Mouse (Mus musculus) spleen, adult 12 weeks (tissue): ENCODE data around the gene Draxin.

ENCODE experiments used
- DNase-seq: peaks from one replicate; pipeline ENCODE4 v3.0.0; 2022; ENCODE audit warnings: low spot score

Draxin gene

DNA sequence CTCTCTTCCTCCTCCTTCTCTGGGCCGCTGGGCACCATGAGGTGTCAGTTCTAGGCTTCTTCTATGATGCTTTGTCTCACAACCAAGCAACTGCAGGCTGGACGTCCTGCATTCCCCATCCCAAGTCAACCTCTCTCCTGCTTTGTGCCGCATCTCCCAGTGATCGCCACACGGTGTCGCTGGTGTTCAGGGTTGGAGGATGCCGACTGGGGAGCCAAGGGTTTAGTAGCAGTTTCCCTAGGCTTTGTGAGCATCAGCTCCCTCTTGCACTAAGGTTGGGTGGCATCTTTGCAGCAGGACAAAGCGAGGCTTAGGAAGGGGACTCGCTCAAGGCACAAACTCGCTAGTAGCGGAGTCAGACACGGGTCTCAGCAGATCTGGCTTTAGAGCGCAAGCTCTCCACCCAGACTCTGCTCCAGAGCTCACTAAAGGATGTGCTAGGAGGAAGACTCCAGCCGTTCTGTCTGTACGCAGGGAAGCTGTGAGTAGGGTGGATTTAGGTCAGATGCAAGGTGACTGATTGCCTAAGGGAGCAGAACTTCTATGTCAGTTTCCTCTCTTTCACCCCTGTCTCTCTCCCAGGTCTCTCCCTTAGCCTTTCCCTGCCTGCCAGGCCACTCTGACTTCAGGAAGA lies 15.6 kb downstream of the Draxin start:
- peak; percentile 59 for DNase-seq

DNA sequence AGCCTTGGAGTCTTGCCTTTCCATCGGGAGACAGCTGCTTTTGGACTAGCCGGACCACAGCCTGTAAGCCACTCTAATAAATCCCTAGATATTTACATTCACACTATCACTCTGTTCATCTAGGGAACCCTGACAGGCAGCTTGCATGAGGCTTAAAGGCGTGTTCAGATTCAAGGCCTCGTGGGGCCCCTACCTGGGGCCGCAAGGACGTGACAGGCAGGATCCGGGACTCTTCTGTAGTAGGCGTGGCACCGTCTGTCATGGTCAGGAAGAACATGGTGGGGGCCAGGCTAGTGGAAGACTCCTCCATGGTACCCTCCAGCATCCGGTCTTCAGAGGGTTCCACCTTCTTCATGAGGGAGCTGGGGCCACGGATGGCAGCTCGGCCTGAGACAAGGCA lies 18.0 kb downstream of the Draxin start:
- no peak for DNase-seq

GRCm38 (mm10) chr4:148109215-148109614 lies 21.3 kb downstream of the Draxin start:
- DNase-seq: no peak

DNA sequence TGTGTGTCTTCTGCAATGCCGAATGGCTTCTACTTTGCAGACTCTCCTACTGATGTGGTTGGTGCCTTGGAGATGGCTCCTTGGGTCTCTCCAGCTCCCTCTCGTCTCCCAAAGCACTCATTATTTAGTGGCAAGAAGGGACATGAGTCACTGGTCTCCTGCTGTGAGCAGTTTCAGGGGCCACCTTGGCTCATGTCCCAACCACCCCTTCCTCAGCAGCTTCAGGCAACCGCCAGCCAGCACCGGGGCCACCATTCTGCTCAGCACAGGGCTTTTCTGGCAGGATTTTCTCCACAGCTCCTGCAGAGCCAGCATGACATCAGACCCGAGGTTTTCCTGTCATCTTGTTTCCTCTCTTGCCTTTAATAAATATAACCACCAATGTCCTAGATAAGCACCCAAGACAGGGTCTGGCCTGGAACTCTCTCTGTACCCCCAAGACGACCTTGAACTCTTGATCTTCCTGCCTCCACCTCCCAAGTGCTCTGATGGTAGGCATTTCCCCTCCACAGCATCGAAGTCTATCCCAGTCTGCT lies 21.9 kb downstream of the Draxin start:
- DNase-seq: no peak

DNA sequence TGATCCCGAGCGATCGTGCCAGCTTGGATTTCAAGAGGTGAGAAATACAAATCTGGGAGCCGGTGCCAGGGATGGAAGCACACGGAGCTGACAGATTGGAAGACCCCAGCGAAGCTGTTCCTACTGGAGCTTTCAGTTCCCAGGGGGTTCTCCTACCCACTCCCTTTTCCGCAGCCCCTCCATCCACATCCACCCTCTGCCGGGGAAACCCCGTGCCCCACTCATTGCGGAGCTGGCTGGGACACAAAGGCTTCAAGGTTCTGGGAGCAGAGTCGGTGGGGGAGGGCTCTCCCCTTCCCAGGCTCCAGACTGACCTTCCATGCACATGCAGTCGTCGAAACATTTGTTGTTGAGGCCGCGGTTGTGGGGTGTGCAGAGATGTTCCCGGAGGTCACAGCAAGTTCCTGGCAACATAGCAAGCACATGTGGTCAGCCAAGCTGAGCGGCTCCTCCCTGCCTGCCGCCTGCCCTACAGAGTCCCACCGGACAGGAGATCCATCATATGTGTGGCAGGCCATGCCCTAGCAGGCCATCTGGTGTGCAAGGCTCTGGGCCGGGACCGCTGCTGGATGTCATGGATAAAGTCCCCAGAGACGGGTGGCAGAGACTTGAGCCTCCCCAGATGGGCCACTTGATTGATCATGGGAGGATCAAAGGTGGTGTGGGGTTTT lies 22.7 kb downstream of the Draxin start:
- DNase-seq: no peak

- no peak for DNase-seq
Observed at GRCm38 (mm10) chr4:148104146-148104545, 26.4 kb downstream of the Draxin start.

DNA sequence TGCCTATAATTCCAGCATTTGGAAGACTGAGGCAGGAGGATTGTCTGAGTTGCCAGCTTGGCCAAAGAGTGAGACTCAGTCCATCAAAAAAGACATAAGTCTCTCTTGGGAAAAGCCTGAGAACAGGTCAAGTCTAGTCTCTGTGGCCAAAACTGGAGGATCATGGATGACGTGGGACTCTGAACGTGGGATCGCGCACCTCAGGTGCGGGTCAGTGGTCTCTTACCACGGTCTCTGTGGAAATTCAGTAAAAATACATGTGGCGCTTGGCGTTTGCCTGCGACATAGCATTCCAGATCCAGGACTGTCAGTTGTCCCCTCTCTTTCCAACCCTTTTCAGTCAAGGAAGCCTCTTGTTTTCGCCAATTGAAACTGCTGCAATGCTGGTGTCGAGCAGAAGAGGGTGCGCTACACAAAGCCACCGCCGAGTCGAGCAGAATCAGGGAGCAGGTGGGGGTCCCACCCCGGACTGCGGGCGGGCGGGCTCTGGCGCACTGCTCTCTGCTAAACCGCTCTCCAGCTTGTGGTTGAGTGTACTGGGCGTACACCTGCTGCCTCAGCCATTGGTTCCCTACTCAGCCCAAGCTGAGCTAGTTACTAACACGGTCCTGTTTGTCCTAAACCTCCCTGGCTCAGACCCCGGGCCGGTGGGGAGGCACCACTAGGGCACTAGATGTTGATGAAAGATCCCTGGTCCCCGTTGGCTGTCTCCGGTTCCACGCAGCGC lies 28.5 kb downstream of the Draxin start:
- no peak for DNase-seq

DNA sequence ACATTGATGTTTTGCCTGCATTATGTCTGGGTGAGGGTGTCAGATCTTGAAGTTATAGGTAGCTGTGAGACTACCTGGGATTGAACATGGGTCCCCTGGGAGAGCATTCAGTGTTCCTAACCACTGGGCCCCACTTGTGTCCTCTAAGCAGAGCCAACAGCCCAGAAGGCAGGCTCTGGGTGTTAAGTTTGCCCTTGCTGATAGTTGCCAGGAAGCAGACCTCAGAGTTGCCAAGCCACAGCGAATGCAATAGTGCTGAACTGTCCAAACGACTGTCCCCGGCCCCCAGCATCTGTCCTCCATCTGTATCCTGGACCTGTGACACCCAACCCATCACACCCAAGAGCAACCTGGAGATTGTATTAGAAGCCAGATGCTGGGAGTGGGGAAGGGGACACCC lies 31.8 kb downstream of the Draxin start:
- DNase-seq: no peak

GRCm38 (mm10) chr4:148097936-148098335 lies 32.6 kb downstream of the Draxin start:
- no peak for DNase-seq

GRCm38 (mm10) chr4:148095081-148095480 lies 35.4 kb downstream of the Draxin start:
- DNase-seq: no peak

GRCm38 (mm10) chr4:148094161-148094560 lies 36.3 kb downstream of the Draxin start:
- no peak for DNase-seq

DNA sequence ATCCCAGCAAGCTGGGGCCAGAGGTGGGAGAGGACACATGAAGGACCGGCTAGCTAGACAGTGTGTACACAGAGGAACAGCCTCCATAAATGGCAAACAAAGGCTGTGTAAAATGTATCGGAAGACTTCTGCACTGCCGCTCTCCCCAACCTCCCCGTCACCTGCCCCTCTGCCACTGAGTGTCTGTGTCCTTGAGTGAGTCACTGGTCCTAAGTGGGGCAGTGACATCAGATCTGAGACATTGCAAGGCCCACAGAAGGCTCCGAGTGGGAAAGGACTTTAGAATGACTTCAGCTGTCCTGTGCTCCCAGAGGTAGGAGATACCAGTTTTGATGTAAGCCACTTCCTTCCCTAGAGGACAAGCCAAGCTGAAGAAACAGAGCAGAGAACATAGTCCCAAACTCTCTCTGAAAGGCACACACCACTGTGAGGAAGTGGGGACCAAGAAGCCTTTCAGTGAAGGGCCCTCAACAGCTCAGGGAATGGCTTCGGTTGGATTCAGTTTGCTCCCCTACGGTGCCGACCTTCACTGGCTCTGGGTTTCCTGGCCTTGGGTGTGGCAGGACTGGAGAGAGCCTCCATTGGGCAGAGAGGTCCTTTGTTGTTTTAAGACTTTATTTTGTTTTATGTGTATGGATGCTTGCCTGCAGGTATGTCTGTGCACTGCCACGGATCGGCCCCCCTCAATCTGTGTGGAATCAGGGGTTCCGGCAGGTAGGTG lies 37.8 kb downstream of the Draxin start:
- no peak for DNase-seq

GRCm38 (mm10) chr4:148091181-148091580 lies 39.3 kb downstream of the Draxin start:
- no peak for DNase-seq

GRCm38 (mm10) chr4:148089166-148089565 lies 41.3 kb downstream of the Draxin start:
- DNase-seq: no peak

DNA sequence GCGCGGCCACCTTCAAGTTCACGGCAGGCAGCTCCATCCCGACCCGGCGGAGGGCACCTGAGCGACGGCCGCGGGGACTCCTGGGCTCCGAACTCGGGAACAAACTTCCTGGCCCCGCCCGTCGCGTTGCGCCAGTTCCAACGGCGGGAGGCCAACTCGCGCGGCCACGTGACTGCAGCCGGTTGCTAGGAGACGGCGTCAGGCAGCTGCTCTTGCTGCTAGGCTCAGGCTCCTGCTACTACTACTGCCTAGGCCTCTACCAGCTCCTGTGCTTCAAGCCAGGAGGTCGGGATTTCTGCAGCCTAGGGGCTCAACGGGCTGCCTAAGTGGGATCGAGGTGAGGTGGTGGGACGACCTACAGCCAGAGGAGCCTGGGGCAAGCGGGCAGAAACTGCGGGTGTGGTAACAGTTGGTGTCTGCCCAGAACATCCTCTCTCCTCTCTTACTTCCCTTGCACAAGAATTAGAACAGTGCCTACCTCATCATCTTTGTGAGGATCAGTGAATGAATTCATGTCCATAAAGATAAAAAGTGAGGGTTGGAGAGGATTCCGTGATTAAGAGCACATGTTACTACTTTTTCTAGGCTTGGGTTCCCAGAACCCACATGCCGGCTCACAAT lies 42.5 kb downstream of the Draxin start, which contains the start of gene Agtrap:
Gene Agtrap (minus strand): TSS at position 125 of the 621 bp plus-strand sequence.
- DNase-seq: peak; percentile 76

DNA sequence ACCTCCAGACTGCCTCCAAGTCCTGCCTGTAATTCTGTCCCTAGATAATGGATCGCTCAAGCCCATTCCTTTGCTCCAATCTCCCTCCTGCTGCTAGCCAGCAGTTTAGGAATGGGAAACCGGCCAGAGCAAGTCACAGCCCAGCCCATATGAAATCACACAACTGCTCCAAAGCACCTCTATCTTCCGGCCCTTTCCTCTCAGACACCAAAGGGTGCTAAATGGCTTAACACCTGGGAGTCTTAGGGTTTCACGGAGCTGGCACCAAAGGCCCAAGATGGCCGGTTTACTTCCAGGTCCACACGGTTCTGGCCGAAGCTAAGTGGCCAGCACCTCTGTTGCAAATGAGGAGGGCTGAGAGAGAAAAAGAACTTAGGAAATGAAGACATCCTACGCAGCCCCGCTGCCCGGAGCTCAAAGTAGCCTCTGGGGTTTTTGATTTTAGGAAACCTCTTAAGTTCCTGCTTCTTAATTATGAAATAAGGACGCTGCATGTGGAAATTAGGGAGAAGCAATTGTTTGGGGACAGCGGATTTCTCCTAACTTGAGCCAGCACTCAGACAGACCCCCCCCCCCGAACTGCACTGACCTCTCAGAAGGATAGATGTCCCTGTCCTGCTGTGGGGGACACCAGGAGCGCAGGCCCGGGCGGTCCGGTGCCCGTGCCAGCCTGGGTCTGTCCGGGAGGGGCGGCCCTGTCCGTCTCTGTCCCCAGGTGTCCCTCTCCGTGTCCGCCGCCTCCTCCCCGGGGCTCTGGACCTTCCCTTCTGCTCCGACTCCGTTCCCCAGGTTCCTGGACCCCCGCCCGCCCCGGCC lies 43.2 kb downstream of the Draxin start:
- no peak for DNase-seq

- DNase-seq: no peak
Observed at GRCm38 (mm10) chr4:148085907-148086305, 44.6 kb downstream of the Draxin start.

DNA sequence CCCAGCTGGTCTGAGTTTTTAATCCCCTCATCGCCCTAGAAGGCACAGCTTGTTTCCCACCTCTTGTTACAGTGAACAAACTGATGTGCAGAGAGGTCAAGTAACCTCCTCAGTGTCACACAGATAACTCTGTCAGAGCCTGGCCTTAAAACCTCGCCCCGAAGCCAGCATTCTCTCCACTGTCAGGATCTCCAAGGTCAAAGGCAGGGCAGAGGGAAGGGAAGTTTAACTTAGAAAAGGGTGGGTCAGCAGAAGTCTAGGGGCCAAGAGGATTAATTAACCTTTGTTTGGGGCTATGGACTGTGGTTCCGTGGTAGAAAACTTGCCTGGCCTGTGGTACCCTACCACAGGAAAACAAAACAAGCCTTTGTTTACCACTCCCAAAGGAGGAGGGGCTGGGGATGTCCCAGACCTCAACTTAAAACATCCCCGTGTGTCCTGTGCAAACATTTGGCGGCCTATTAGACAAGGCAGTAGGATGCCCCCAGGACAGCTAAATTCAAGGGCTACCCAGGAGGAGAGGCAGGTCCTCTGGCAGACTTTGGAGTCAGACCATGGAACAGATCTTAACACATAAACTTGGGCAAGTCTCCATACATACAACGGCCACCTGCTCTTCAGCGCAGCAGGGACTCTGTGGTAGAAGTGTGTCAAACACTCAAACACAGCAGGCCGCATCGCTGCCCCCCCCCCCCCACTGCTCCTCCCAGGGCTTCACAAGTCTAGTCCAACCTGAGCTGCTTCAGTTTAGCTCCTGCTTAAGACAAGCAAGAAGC lies 45.2 kb downstream of the Draxin start:
- no peak for DNase-seq

DNA sequence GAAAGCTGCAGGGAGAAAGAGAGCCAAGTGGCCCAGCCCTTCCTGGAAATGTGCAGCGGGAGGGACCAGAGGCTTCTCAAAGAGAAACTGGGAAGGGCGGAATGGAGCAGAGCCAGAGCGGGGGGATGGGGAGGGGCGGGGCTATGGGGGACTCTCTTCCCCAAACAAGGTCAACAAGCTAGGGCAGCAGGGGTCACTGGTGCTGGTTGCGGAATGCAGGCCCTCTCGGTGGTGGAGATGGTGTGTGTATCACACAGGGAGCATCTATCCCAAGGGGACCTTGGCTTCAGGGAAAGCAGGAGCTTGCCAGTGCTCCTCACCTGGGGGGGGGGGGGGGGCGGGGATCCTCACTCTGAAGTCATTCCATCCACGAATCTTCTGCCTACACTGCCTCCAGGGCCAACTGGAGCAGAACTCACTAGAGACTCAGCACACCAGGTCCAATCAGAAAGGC lies 46.2 kb downstream of the Draxin start:
- no peak for DNase-seq
